Mouse (Mus musculus) hindlimb bud, embryonic 11.5 days (tissue): ENCODE results near the gene Hoxc6.

Experiments
- DNase-seq: peaks from one replicate; pipeline ENCODE4 v3.0.0-alpha.2; 2012; ENCODE audit warnings: low read depth, low spot score; ENCODE audit errors: extremely low spot score

The Hoxc6 gene

GRCm38 (mm10) chr15:102988078-102988477 lies 10.0 kb upstream of the Hoxc6 start:
- DNase-seq = no peak

- no peak for DNase-seq
Measured at GRCm38 (mm10) chr15:102990461-102991397, 7.3 kb upstream of the Hoxc6 start, which contains the start of gene Hoxc8. TSS of gene Hoxc8 (plus strand) at chr15:102990607.

GRCm38 (mm10) chr15:102991782-102992181 lies 6.3 kb upstream of the Hoxc6 start:
- DNase-seq = no peak

- no peak for DNase-seq
Measured at GRCm38 (mm10) chr15:102992206-102992605, 5.9 kb upstream of the Hoxc6 start.

- no peak for DNase-seq
Measured at GRCm38 (mm10) chr15:102992863-102993262, 5.2 kb upstream of the Hoxc6 start.

- no peak for DNase-seq
Measured at GRCm38 (mm10) chr15:102996548-102996947, 1.5 kb upstream of the Hoxc6 start.

GRCm38 (mm10) chr15:102997431-102997830 lies 626 bp upstream of the Hoxc6 start:
- no peak for DNase-seq

- DNase-seq = no peak
Measured at GRCm38 (mm10) chr15:102998608-102999182, 638 bp downstream of the Hoxc6 start.

GRCm38 (mm10) chr15:102999183-102999831 lies 1.2 kb downstream of the Hoxc6 start:
- no peak for DNase-seq

GRCm38 (mm10) chr15:102999955-103000354 lies 1.9 kb downstream of the Hoxc6 start:
- DNase-seq = no peak

- DNase-seq = no peak
Measured at GRCm38 (mm10) chr15:103000501-103000901, 2.4 kb downstream of the Hoxc6 start.

GRCm38 (mm10) chr15:103001370-103001769 lies 3.3 kb downstream of the Hoxc6 start:
- no peak for DNase-seq

GRCm38 (mm10) chr15:103002156-103002555 lies 4.1 kb downstream of the Hoxc6 start:
- DNase-seq = no peak

GRCm38 (mm10) chr15:103002821-103003448 lies 4.9 kb downstream of the Hoxc6 start:
- DNase-seq = no peak

GRCm38 (mm10) chr15:103005308-103005707 lies 7.3 kb downstream of the Hoxc6 start:
- no peak for DNase-seq

GRCm38 (mm10) chr15:103005797-103006196 lies 7.7 kb downstream of the Hoxc6 start:
- DNase-seq = no peak

- DNase-seq = no peak
Measured at GRCm38 (mm10) chr15:103006326-103006725, 8.3 kb downstream of the Hoxc6 start.

- DNase-seq = no peak
Measured at GRCm38 (mm10) chr15:103009265-103010111, 11.4 kb downstream of the Hoxc6 start.

- DNase-seq = no peak
Measured at GRCm38 (mm10) chr15:103010112-103010846, 12.2 kb downstream of the Hoxc6 start.
